Mouse (Mus musculus): ENCODE measurements around the gene Scrn3. TPM values are rescaled to one million over a fixed set of nuclear protein-coding genes. Genes with fewer than 3 reads are reported as not detected.

Gene Scrn3
- polyA plus RNA-seq, 1 experiment: 2.9 TPM

GRCm38 (mm10) chr2:73338415-73338814 is 26.0 kb downstream of the Scrn3 start:
- no peak for DNase-seq (ENCODE audit: low read depth in 1 of 2, low spot score in 2 of 2)
- H3K36me3 ChIP-seq (ENCODE audit: control insufficient read depth, insufficient read depth, low read length): peaks cover 2% of the 10 kb centered on the region; the same call in 1 of the 2 replicates
- no peak overlapping the region for H3K4me3 ChIP-seq (ENCODE audit: extremely low read depth, insufficient read depth, insufficient read length)
- no peak overlapping the region for H3K27ac ChIP-seq (ENCODE audit: insufficient read depth, low read length)
- 74% methylated on average over 8 of the region's 8 CpGs for WGBS
- no peaks in the 10 kb centered on the region for H3K4me1 ChIP-seq (ENCODE audit: control insufficient read depth, insufficient read depth, insufficient read length)
- TF ChIP-seq POLR2A (IDR thresholded peaks at IDR 0.05; ENCODE audit: low read depth, low read length) (no peak), CTCF (IDR thresholded peaks at IDR 0.05; ENCODE audit: extremely low read depth, insufficient read depth, insufficient read length, insufficient replicate concordance) (no peak)
- no peaks in the 10 kb centered on the region for H3K27me3 ChIP-seq (ENCODE audit: control insufficient read depth, insufficient read depth, low read length)

- TF ChIP-seq POLR2A (IDR thresholded peaks at IDR 0.05; ENCODE audit: low read depth, low read length): no peak
- TF ChIP-seq CTCF (IDR thresholded peaks at IDR 0.05; ENCODE audit: extremely low read depth, insufficient read depth, insufficient read length, insufficient replicate concordance): no peak
- Histone ChIP-seq H3K27me3 (ENCODE audit: control insufficient read depth, insufficient read depth, low read length) (no peaks in the 10 kb centered on the region), H3K36me3 (ENCODE audit: control insufficient read depth, insufficient read depth, low read length) (peaks cover 10% of the 10 kb centered on the region; the same call in 1 of the 2 replicates), H3K27ac (ENCODE audit: insufficient read depth, low read length) (no peak overlapping the region), H3K4me3 (ENCODE audit: extremely low read depth, insufficient read depth, insufficient read length) (no peak overlapping the region), H3K4me1 (ENCODE audit: control insufficient read depth, insufficient read depth, insufficient read length) (no peaks in the 10 kb centered on the region)
- 96% methylated on average over 5 of the region's 5 CpGs for WGBS
- DNase-seq (ENCODE audit: low read depth in 1 of 2, low spot score in 2 of 2): no peak
These were observed 31.3 kb downstream of the Scrn3 start for GRCm38 (mm10) chr2:73343701-73344100.

- Histone ChIP-seq H3K4me3 (ENCODE audit: extremely low read depth, insufficient read depth, insufficient read length) (no peak overlapping the region; the same call in 1 of the 2 replicates), H3K27me3 (ENCODE audit: control insufficient read depth, insufficient read depth, low read length) (no peaks in the 10 kb centered on the region), H3K27ac (ENCODE audit: insufficient read depth, low read length) (no peak overlapping the region), H3K36me3 (ENCODE audit: control insufficient read depth, insufficient read depth, low read length) (peaks cover 13% of the 10 kb centered on the region), H3K4me1 (ENCODE audit: control insufficient read depth, insufficient read depth, insufficient read length) (no peaks in the 10 kb centered on the region)
- DNase-seq (ENCODE audit: low read depth in 1 of 2, low spot score in 2 of 2): no peak
- TF ChIP-seq POLR2A (IDR thresholded peaks at IDR 0.05; ENCODE audit: low read depth, low read length) (no peak), CTCF (IDR thresholded peaks at IDR 0.05; ENCODE audit: extremely low read depth, insufficient read depth, insufficient read length, insufficient replicate concordance) (no peak)
- WGBS: 96% methylated on average over 4 of the region's 4 CpGs
These were observed 32.8 kb downstream of the Scrn3 start for GRCm38 (mm10) chr2:73345204-73345603.

GRCm38 (mm10) chr2:73346345-73347086 is 34.1 kb downstream of the Scrn3 start:
- no peaks in the 10 kb centered on the region for H3K27me3 ChIP-seq (ENCODE audit: control insufficient read depth, insufficient read depth, low read length)
- H3K4me3 ChIP-seq (ENCODE audit: extremely low read depth, insufficient read depth, insufficient read length): no peak overlapping the region
- H3K27ac ChIP-seq (ENCODE audit: insufficient read depth, low read length): peak overlapping the region; percentile 64
- TF ChIP-seq CTCF (IDR thresholded peaks at IDR 0.05; ENCODE audit: extremely low read depth, insufficient read depth, insufficient read length, insufficient replicate concordance): no peak
- no peak for TF ChIP-seq POLR2A (IDR thresholded peaks at IDR 0.05; ENCODE audit: low read depth, low read length)
- H3K4me1 ChIP-seq (ENCODE audit: control insufficient read depth, insufficient read depth, insufficient read length): no peaks in the 10 kb centered on the region
- no peak for DNase-seq (ENCODE audit: low read depth in 1 of 2, low spot score in 2 of 2)
- 84% methylated on average over 13 of the region's 13 CpGs for WGBS
- H3K36me3 ChIP-seq (ENCODE audit: control insufficient read depth, insufficient read depth, low read length): peaks cover 14% of the 10 kb centered on the region

- H3K36me3 ChIP-seq (ENCODE audit: control insufficient read depth, insufficient read depth, low read length): peaks cover 14% of the 10 kb centered on the region
- WGBS: 91% methylated on average over 6 of the region's 6 CpGs
- no peaks in the 10 kb centered on the region for H3K27me3 ChIP-seq (ENCODE audit: control insufficient read depth, insufficient read depth, low read length)
- H3K4me3 ChIP-seq (ENCODE audit: extremely low read depth, insufficient read depth, insufficient read length): no peak overlapping the region
- H3K4me1 ChIP-seq (ENCODE audit: control insufficient read depth, insufficient read depth, insufficient read length): no peaks in the 10 kb centered on the region
- no peak overlapping the region for H3K27ac ChIP-seq (ENCODE audit: insufficient read depth, low read length)
- no peak for DNase-seq (ENCODE audit: low read depth in 1 of 2, low spot score in 2 of 2)
- TF ChIP-seq POLR2A (IDR thresholded peaks at IDR 0.05; ENCODE audit: low read depth, low read length) (no peak), CTCF (IDR thresholded peaks at IDR 0.05; ENCODE audit: extremely low read depth, insufficient read depth, insufficient read length, insufficient replicate concordance) (no peak)
These were observed 34.7 kb downstream of the Scrn3 start for GRCm38 (mm10) chr2:73347136-73347535.

GRCm38 (mm10) chr2:73347766-73348165 is 35.4 kb downstream of the Scrn3 start:
- no peak for TF ChIP-seq POLR2A (IDR thresholded peaks at IDR 0.05; ENCODE audit: low read depth, low read length)
- TF ChIP-seq CTCF (IDR thresholded peaks at IDR 0.05; ENCODE audit: extremely low read depth, insufficient read depth, insufficient read length, insufficient replicate concordance): no peak
- Histone ChIP-seq H3K4me3 (ENCODE audit: extremely low read depth, insufficient read depth, insufficient read length) (no peak overlapping the region), H3K4me1 (ENCODE audit: control insufficient read depth, insufficient read depth, insufficient read length) (no peaks in the 10 kb centered on the region), H3K36me3 (ENCODE audit: control insufficient read depth, insufficient read depth, low read length) (peaks cover 14% of the 10 kb centered on the region), H3K27ac (ENCODE audit: insufficient read depth, low read length) (no peak overlapping the region), H3K27me3 (ENCODE audit: control insufficient read depth, insufficient read depth, low read length) (no peaks in the 10 kb centered on the region)
- DNase-seq (ENCODE audit: low read depth in 1 of 2, low spot score in 2 of 2): no peak
- 92% methylated on average over 9 of the region's 9 CpGs for WGBS

GRCm38 (mm10) chr2:73348221-73348620 is 35.8 kb downstream of the Scrn3 start:
- Histone ChIP-seq H3K27me3 (ENCODE audit: control insufficient read depth, insufficient read depth, low read length) (no peaks in the 10 kb centered on the region), H3K4me1 (ENCODE audit: control insufficient read depth, insufficient read depth, insufficient read length) (no peaks in the 10 kb centered on the region), H3K36me3 (ENCODE audit: control insufficient read depth, insufficient read depth, low read length) (peaks cover 14% of the 10 kb centered on the region), H3K27ac (ENCODE audit: insufficient read depth, low read length) (no peak overlapping the region), H3K4me3 (ENCODE audit: extremely low read depth, insufficient read depth, insufficient read length) (no peak overlapping the region)
- 88% methylated on average over 6 of the region's 6 CpGs for WGBS
- no peak for DNase-seq (ENCODE audit: low read depth in 1 of 2, low spot score in 2 of 2)
- TF ChIP-seq POLR2A (IDR thresholded peaks at IDR 0.05; ENCODE audit: low read depth, low read length) (no peak), CTCF (IDR thresholded peaks at IDR 0.05; ENCODE audit: extremely low read depth, insufficient read depth, insufficient read length, insufficient replicate concordance) (no peak)

Data from spleen, adult 2 months (tissue).